Mouse (Mus musculus): ENCODE measurements around the gene Pon3. TPM values are rescaled to one million over a fixed set of nuclear protein-coding genes. Genes with fewer than 3 reads are reported as not detected.
"Not testable (repeated sequence)": the region's sequence is repeated elsewhere in the genome, so short reads cannot be mapped to it uniquely, and the experiment has no call there.

Pon3 gene
- polyA plus RNA-seq, 1 experiment, result 39.8 TPM

- no peak for TF ChIP-seq CTCF (IDR thresholded peaks at IDR 0.05; ENCODE audit: insufficient read depth, low read length)
- TF ChIP-seq POLR2A (IDR thresholded peaks at IDR 0.05; ENCODE audit: borderline replicate concordance, extremely low read depth, low read depth, low read length), result no peak
- DNase-seq, result peak; percentile 21
- WGBS, result 57% methylated on average over 1 of the region's 1 CpGs
Measured at GRCm38 (mm10) chr6:5233812-5234211, 22.3 kb downstream of the Pon3 start.

GRCm38 (mm10) chr6:5232022-5232421 is 24.1 kb downstream of the Pon3 start:
- no peak for DNase-seq

More at GRCm38 (mm10) chr6:5233812-5234211, 22.3 kb downstream of the Pon3 start:
- H3K4me1 ChIP-seq (ENCODE audit: control insufficient read depth, insufficient read depth, low read length), result no peaks in the 10 kb centered on the region
- H3K4me3 ChIP-seq (replicated peaks; ENCODE audit: extremely low read depth, low read depth, low read length), result no peak overlapping the region

GRCm38 (mm10) chr6:5230261-5230660 is 25.8 kb downstream of the Pon3 start:
- no peak for TF ChIP-seq CTCF (IDR thresholded peaks at IDR 0.05; ENCODE audit: insufficient read depth, low read length)
- TF ChIP-seq POLR2A (IDR thresholded peaks at IDR 0.05; ENCODE audit: borderline replicate concordance, extremely low read depth, low read depth, low read length), result no peak
- 67% methylated on average over 5 of the region's 5 CpGs for WGBS
- H3K4me3 ChIP-seq (replicated peaks; ENCODE audit: extremely low read depth, low read depth, low read length), result no peak overlapping the region
- H3K4me1 ChIP-seq (ENCODE audit: control insufficient read depth, insufficient read depth, low read length), result no peaks in the 10 kb centered on the region
- DNase-seq, result no peak

More at GRCm38 (mm10) chr6:5232022-5232421, 24.1 kb downstream of the Pon3 start:
- WGBS, result 70% methylated on average over 4 of the region's 4 CpGs
- no peak overlapping the region for H3K4me3 ChIP-seq (replicated peaks; ENCODE audit: extremely low read depth, low read depth, low read length)
- H3K4me1 ChIP-seq (ENCODE audit: control insufficient read depth, insufficient read depth, low read length), result no peaks in the 10 kb centered on the region
- no peak for TF ChIP-seq CTCF (IDR thresholded peaks at IDR 0.05; ENCODE audit: insufficient read depth, low read length)
- TF ChIP-seq POLR2A (IDR thresholded peaks at IDR 0.05; ENCODE audit: borderline replicate concordance, extremely low read depth, low read depth, low read length), result no peak

- WGBS, result 69% methylated on average over 2 of the region's 2 CpGs
- H3K4me3 ChIP-seq (replicated peaks; ENCODE audit: extremely low read depth, low read depth, low read length); DNase-seq; H3K4me1 ChIP-seq (ENCODE audit: control insufficient read depth, insufficient read depth, low read length): not testable (repeated sequence)
Measured at GRCm38 (mm10) chr6:5223551-5223950, 32.5 kb downstream of the Pon3 start.

- no peak overlapping the region for H3K4me3 ChIP-seq (replicated peaks; ENCODE audit: extremely low read depth, low read depth, low read length)
- H3K4me1 ChIP-seq (ENCODE audit: control insufficient read depth, insufficient read depth, low read length), result no peaks in the 10 kb centered on the region
- 76% methylated on average over 3 of the region's 3 CpGs for WGBS
- DNase-seq, result no peak
- TF ChIP-seq CTCF (IDR thresholded peaks at IDR 0.05; ENCODE audit: insufficient read depth, low read length) (no peak), POLR2A (IDR thresholded peaks at IDR 0.05; ENCODE audit: borderline replicate concordance, extremely low read depth, low read depth, low read length) (no peak)
Measured at GRCm38 (mm10) chr6:5222080-5222479, 34.0 kb downstream of the Pon3 start.

- Histone ChIP-seq H3K4me3 (replicated peaks; ENCODE audit: extremely low read depth, low read depth, low read length) (no peak overlapping the region), H3K4me1 (ENCODE audit: control insufficient read depth, insufficient read depth, low read length) (no peaks in the 10 kb centered on the region)
- WGBS, result 91% methylated on average over 4 of the region's 4 CpGs
- no peak for DNase-seq
- TF ChIP-seq POLR2A (IDR thresholded peaks at IDR 0.05; ENCODE audit: borderline replicate concordance, extremely low read depth, low read depth, low read length) (no peak), CTCF (IDR thresholded peaks at IDR 0.05; ENCODE audit: insufficient read depth, low read length) (no peak)
Measured at GRCm38 (mm10) chr6:5218190-5218589, 37.9 kb downstream of the Pon3 start.

- Histone ChIP-seq H3K4me3 (replicated peaks; ENCODE audit: extremely low read depth, low read depth, low read length) (no peak overlapping the region), H3K4me1 (ENCODE audit: control insufficient read depth, insufficient read depth, low read length) (peaks cover 2% of the 10 kb centered on the region; the same call in 1 of the 2 replicates)
- DNase-seq, result no peak
- 63% methylated on average over 2 of the region's 2 CpGs for WGBS
- TF ChIP-seq POLR2A (IDR thresholded peaks at IDR 0.05; ENCODE audit: borderline replicate concordance, extremely low read depth, low read depth, low read length), result no peak
Measured at GRCm38 (mm10) chr6:5207817-5208216, 48.3 kb downstream of the Pon3 start.

- Histone ChIP-seq H3K4me3 (replicated peaks; ENCODE audit: extremely low read depth, low read depth, low read length) (no peak overlapping the region), H3K4me1 (ENCODE audit: control insufficient read depth, insufficient read depth, low read length) (peaks cover 2% of the 10 kb centered on the region; the same call in 1 of the 2 replicates)
- DNase-seq, result peak; percentile 48
- WGBS, result 65% methylated on average over 3 of the region's 3 CpGs
- TF ChIP-seq CTCF (IDR thresholded peaks at IDR 0.05; ENCODE audit: insufficient read depth, low read length), result no peak
- no peak for TF ChIP-seq POLR2A (IDR thresholded peaks at IDR 0.05; ENCODE audit: borderline replicate concordance, extremely low read depth, low read depth, low read length)
Measured at GRCm38 (mm10) chr6:5199916-5200315, 56.2 kb downstream of the Pon3 start.

- no peak for TF ChIP-seq CTCF (IDR thresholded peaks at IDR 0.05; ENCODE audit: insufficient read depth, low read length)
- no peak for TF ChIP-seq POLR2A (IDR thresholded peaks at IDR 0.05; ENCODE audit: borderline replicate concordance, extremely low read depth, low read depth, low read length)
- H3K4me3 ChIP-seq (replicated peaks; ENCODE audit: extremely low read depth, low read depth, low read length), result no peak overlapping the region
- H3K4me1 ChIP-seq (ENCODE audit: control insufficient read depth, insufficient read depth, low read length), result peaks cover 2% of the 10 kb centered on the region; the same call in 1 of the 2 replicates
- WGBS, result 77% methylated on average over 8 of the region's 8 CpGs
- no peak for DNase-seq
Measured at GRCm38 (mm10) chr6:5199376-5199905, 56.6 kb downstream of the Pon3 start.

- 74% methylated on average over 5 of the region's 5 CpGs for WGBS
- H3K4me1 ChIP-seq (ENCODE audit: control insufficient read depth, insufficient read depth, low read length), result peaks cover 4% of the 10 kb centered on the region
- no peak overlapping the region for H3K4me3 ChIP-seq (replicated peaks; ENCODE audit: extremely low read depth, low read depth, low read length)
- TF ChIP-seq POLR2A (IDR thresholded peaks at IDR 0.05; ENCODE audit: borderline replicate concordance, extremely low read depth, low read depth, low read length), result no peak
- no peak for TF ChIP-seq CTCF (IDR thresholded peaks at IDR 0.05; ENCODE audit: insufficient read depth, low read length)
- no peak for DNase-seq
Measured at GRCm38 (mm10) chr6:5198590-5198989, 57.5 kb downstream of the Pon3 start.

Data from lung, adult 2 months (tissue).